Mouse (Mus musculus): ENCODE results near the gene Vmn1r67. TPM values are rescaled to one million over a fixed set of nuclear protein-coding genes. Genes with fewer than 3 reads are reported as not detected.

The Vmn1r67 gene
- not detected in 2 replicates for polyA plus RNA-seq (2021; fragmentation: Nextera tagmentation)
- long read RNA-seq, experiment 1: 0 reads
- long read RNA-seq, experiment 2: 0 reads

DNA sequence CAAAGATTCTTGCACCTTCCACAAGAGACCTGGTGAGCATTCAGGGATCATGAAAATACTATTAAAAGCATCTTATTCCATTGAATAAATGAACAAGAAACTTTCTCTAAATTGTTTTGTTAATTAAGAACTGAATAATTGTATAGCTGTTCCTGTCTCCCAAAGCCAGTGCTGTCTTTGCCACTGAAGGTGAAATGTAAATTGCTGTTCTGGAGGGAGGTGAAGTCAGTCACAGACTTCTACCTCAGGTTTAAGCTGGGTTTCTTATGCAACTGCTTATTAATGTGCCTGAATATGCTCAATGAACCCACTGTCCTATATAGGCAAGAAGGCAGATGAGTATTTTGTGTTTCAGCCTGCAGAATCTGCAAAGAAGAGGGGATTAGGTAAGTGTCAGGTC is at the start of gene Vmn1r67:
TSS of gene Vmn1r67 (plus strand) at position 301 of the 400 bp plus-strand sequence.

DNA sequence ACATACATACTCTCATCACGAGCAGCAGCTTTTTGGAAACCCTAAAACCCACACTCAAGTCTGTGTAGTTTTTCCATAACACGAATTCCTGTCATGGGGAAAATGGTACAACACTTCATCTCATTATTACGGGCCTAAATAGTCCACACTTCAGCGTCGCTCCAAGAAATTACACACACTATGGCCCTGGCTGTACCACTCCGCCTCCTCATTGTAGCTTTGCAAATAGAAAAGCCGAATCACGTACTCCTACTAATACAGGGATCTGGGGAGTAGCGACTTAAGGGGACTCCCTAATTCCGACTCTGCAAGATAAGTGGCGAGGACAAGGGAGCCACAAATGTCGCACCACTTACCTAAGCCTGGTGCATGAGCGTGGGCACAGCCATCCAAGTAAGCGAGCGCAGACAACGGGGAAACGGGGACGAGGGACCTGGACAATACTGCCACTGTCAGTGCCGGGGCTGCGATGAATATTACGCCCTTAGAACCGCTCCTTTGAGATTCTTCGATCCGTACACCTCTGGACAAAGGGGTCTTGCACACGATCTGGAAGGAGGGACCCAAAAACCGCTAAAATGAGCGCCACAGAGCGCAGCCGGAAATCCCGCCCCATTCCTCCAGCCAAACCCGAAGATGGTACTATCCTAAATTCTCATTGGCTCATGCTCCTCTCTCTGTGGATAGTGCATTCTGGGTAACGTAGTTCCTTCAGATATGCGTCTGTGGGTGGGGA is 51.8 kb downstream of the Vmn1r67 start, which contains the start of gene Zik1:
TSS of gene Zik1 (minus strand) at position 609 of the 736 bp plus-strand sequence.

Other genes with a start within 250 kb of the Vmn1r67 start
- not detected in 2 replicates for gene Vmn1r66, start 165.3 kb upstream of the Vmn1r67 start, polyA plus RNA-seq (2021; fragmentation: Nextera tagmentation)
- gene Zik1, start 52.1 kb downstream of the Vmn1r67 start, polyA plus RNA-seq (2021; fragmentation: Nextera tagmentation): 4.7 and 5.7 TPM in 2 replicates
- gene Vmn1r68, start 115.2 kb downstream of the Vmn1r67 start, polyA plus RNA-seq (2021; fragmentation: Nextera tagmentation): not detected in 2 replicates
- not detected in 2 replicates for gene Vmn1r69, start 170.3 kb downstream of the Vmn1r67 start, polyA plus RNA-seq (2021; fragmentation: Nextera tagmentation)
- 0.03 TPM in 1 of 2 replicates, not detected in the other for gene Vmn1r70, start 188.2 kb downstream of the Vmn1r67 start, polyA plus RNA-seq (2021; fragmentation: Nextera tagmentation)
- not detected in 2 replicates for gene Nlrp4b, start 244.5 kb downstream of the Vmn1r67 start, polyA plus RNA-seq (2021; fragmentation: Nextera tagmentation)